Mouse (Mus musculus) small intestine, adult 2 months (tissue): ENCODE data around the gene Wdtc1.

Experiments
- CTCF ChIP-seq: fragments of 200-500 bp; IDR thresholded peaks from 2 replicates; pipeline ENCODE4 v1.5.1; 2012; ENCODE audit warnings: low read depth, mild to moderate bottlenecking, control low read depth, inconsistent platforms, low read length, moderate library complexity, mixed read lengths; ENCODE audit not compliant: insufficient replicate concordance, insufficient read length; ENCODE audit errors: extremely low read depth
- POLR2A ChIP-seq: fragments of 200-500 bp; IDR thresholded peaks from 2 replicates; pipeline ENCODE4 v1.6.1; 2012; ENCODE audit warnings: low read depth, mild to moderate bottlenecking, control low read depth, inconsistent platforms, low read length, moderate library complexity

- no peak for TF ChIP-seq POLR2A
- TF ChIP-seq CTCF = no peak
Observed at GRCm38 (mm10) chr4:133281951-133282481, 71.3 kb downstream of the Wdtc1 start.
